Mouse (Mus musculus): ENCODE measurements at regions not wholly inside any gene's neighbourhood (a gene's known extent, or its start where the extent isn't known, plus 50 kb on each side); places are given as distances from the start of the nearest gene placed in this dataset.

DNA sequence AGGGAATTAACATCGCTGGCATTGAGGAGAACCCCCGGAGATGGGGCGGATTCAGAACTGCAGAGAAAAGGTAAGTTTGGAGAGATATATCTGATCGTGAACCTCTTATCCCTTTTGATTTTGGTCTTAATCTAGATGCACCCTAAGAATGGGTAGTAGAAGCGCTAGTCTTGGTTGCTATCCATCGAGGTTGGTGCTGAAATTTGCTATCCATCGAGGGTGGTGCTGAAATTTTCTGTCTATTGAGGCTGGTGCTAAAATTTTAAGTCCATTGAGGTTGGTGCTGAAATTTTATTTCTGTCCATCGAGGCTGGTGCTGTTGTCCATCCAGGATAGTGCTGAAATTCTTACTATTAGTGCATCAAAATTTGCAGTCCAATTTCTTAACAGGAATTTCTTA lies 80.4 kb downstream of the Scgb1b3 start:
- peak; percentile 6 for DNase-seq (ENCODE audit: low spot score)
